Mouse (Mus musculus) testis, adult 2 months (tissue): Measurements from ENCODE around the gene Dpagt1.

Source experiments
- CTCF ChIP-seq: fragments of 200-500 bp; IDR thresholded peaks from 2 replicates; pipeline ENCODE4 v1.5.1; 2012; ENCODE audit warnings: low read depth, mild to moderate bottlenecking, inconsistent platforms, low read length, moderate library complexity; ENCODE audit not compliant: control insufficient read depth, insufficient read depth, insufficient replicate concordance
- POLR2A ChIP-seq: fragments of 200-500 bp; IDR thresholded peaks from 2 replicates; pipeline ENCODE4 v1.6.1; 2012; ENCODE audit warnings: low read depth, mild to moderate bottlenecking, inconsistent platforms, low read length, moderate library complexity; ENCODE audit not compliant: control insufficient read depth

- TF ChIP-seq POLR2A, result no peak
- TF ChIP-seq CTCF, result no peak
Measured at GRCm38 (mm10) chr9:44352337-44352736, 26.5 kb downstream of the Dpagt1 start.
